Mouse (Mus musculus): ENCODE results near the gene Pip4k2b.
A peak's percentile ranks its signal among the peaks of the same experiment; 100 is the strongest.

DNA sequence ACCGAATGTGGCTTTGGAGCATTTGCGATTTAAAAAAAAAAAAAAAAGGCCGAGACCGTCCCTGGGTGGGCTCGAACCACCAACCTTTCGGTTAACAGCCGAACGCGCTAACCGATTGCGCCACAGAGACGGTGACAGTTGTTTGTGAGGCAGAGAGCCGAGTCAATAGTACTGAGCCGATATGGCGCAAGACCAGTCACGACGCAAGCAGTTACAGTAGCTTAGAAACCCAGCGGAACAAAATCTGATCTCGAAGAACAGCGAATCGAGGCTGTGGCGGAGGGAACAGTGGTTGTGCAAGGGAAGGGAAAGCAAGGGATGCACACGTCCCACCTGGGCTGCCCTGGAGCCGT, 42.1 kb downstream of the Pip4k2b start:
- TF ChIP-seq CTCF (IDR thresholded peaks at IDR 0.05; ENCODE audit: low read depth) (no peak), EP300 (IDR thresholded peaks at IDR 0.05; ENCODE audit: low read depth) (0 out of 2 replicates have a peak, but pooled peaks have one; percentile 13)
